Mouse (Mus musculus) cortical plate, adult 2 months (tissue): Measurements from ENCODE around the gene Phf19.

Experiments used
- CTCF ChIP-seq: fragments of 200-500 bp; IDR thresholded peaks from 2 replicates; pipeline ENCODE4 v1.5.1; 2011; ENCODE audit warnings: mild to moderate bottlenecking, control low read depth, low read length; ENCODE audit not compliant: insufficient read depth; ENCODE audit errors: extremely low read depth
- POLR2A ChIP-seq: fragments of 200-500 bp; IDR thresholded peaks from 2 replicates; pipeline ENCODE4 v1.6.1; 2011; ENCODE audit warnings: mild to moderate bottlenecking, low read length, control low read depth; ENCODE audit not compliant: insufficient read depth; ENCODE audit errors: extremely low read depth

- TF ChIP-seq CTCF (no peak), POLR2A (no peak)
These were observed 66.1 kb downstream of the Phf19 start for GRCm38 (mm10) chr2:34847702-34848101.
